Mouse (Mus musculus) gastrocnemius, postnatal 25 days (tissue): Measurements from ENCODE around the gene Adamtsl1. TPM values are rescaled to one million over a fixed set of nuclear protein-coding genes. Genes with fewer than 3 reads are reported as not detected.
A peak's percentile ranks its signal among the peaks of the same experiment; 100 is the strongest.

ENCODE experiments used
- DNase-seq: peaks from one replicate; pipeline ENCODE4 v3.0.0; 2022
- long read RNA-seq, 2 experiments: library from polyadenylated mRNA; stranded (forward); transcript quantifications; one replicate each; pipeline ENCODE4 v2.0.0; 2021
- total RNA-seq, 2 experiments: library from RNA; stranded (reverse); gene quantifications; 1 replicate in 1 of 2; 2 replicates in 1 of 2; pipeline ENCODE4 v1.2.3; 2021

Gene Adamtsl1
- 1 to 10 TPM; 6.0 to 9.7 TPM for total RNA-seq
- long read RNA-seq, experiment 1, partial matches to known transcripts: 0 of 1 reads
- long read RNA-seq, experiment 1, other reads (novel, unspliced or antisense): 1 of 1 reads
- long read RNA-seq, experiment 2, partial matches to known transcripts: 1 of 2 reads
- long read RNA-seq, experiment 2, other reads (novel, unspliced or antisense): 1 of 2 reads

- no peak for DNase-seq
Observed at GRCm38 (mm10) chr4:85513792-85514191, at the start of gene Adamtsl1. TSS of gene Adamtsl1 (plus strand) at chr4:85514172.

- DNase-seq: no peak
Observed at GRCm38 (mm10) chr4:85483586-85483985, 30.4 kb upstream of the Adamtsl1 start.

- no peak for DNase-seq
Observed at GRCm38 (mm10) chr4:85486316-85486946, 27.5 kb upstream of the Adamtsl1 start.

GRCm38 (mm10) chr4:85505718-85506117, 8.3 kb upstream of the Adamtsl1 start:
- no peak for DNase-seq

- no peak for DNase-seq
Observed at GRCm38 (mm10) chr4:85506976-85507375, 7.0 kb upstream of the Adamtsl1 start.

GRCm38 (mm10) chr4:85507491-85507890, 6.5 kb upstream of the Adamtsl1 start:
- DNase-seq: no peak

GRCm38 (mm10) chr4:85513288-85513687, 684 bp upstream of the Adamtsl1 start:
- peak; percentile 19 for DNase-seq

- DNase-seq: peak; percentile 28
Observed at GRCm38 (mm10) chr4:85514205-85514681, 271 bp downstream of the Adamtsl1 start.

GRCm38 (mm10) chr4:85526966-85527566, 13.1 kb downstream of the Adamtsl1 start:
- no peak for DNase-seq

GRCm38 (mm10) chr4:85529852-85530251, 15.9 kb downstream of the Adamtsl1 start:
- no peak for DNase-seq

GRCm38 (mm10) chr4:85539677-85540076, 25.7 kb downstream of the Adamtsl1 start:
- no peak for DNase-seq

- no peak for DNase-seq
Observed at GRCm38 (mm10) chr4:85543221-85543620, 29.2 kb downstream of the Adamtsl1 start.

- DNase-seq: no peak
Observed at GRCm38 (mm10) chr4:85554696-85555095, 40.7 kb downstream of the Adamtsl1 start.

GRCm38 (mm10) chr4:85559753-85560152, 45.8 kb downstream of the Adamtsl1 start:
- no peak for DNase-seq

- no peak for DNase-seq
Observed at GRCm38 (mm10) chr4:85585426-85585825, 71.5 kb downstream of the Adamtsl1 start.

- no peak for DNase-seq
Observed at GRCm38 (mm10) chr4:85588928-85589327, 75.0 kb downstream of the Adamtsl1 start.

- no peak for DNase-seq
Observed at GRCm38 (mm10) chr4:85591037-85591436, 77.1 kb downstream of the Adamtsl1 start.

- no peak for DNase-seq
Observed at GRCm38 (mm10) chr4:85594159-85594558, 80.2 kb downstream of the Adamtsl1 start.

- DNase-seq: no peak
Observed at GRCm38 (mm10) chr4:85613331-85613730, 99.4 kb downstream of the Adamtsl1 start.

GRCm38 (mm10) chr4:85618746-85619145, 104.8 kb downstream of the Adamtsl1 start:
- DNase-seq: no peak

GRCm38 (mm10) chr4:85619261-85619660, 105.3 kb downstream of the Adamtsl1 start:
- DNase-seq: peak; percentile 15

- no peak for DNase-seq
Observed at GRCm38 (mm10) chr4:85629381-85629780, 115.4 kb downstream of the Adamtsl1 start.

GRCm38 (mm10) chr4:85669271-85669670, 155.3 kb downstream of the Adamtsl1 start:
- no peak for DNase-seq

- DNase-seq: no peak
Observed at GRCm38 (mm10) chr4:85669735-85670134, 155.8 kb downstream of the Adamtsl1 start.
